Mouse (Mus musculus) E14TG2a.4 (cell line): ENCODE data around the gene Wbp2.
"Not testable (repeated sequence)": the region's sequence is repeated elsewhere in the genome, so short reads cannot be mapped to it uniquely, and the experiment has no call there.

ENCODE experiments used
- CTCF ChIP-seq: conservative IDR thresholded peaks from 2 replicates; pipeline ENCODE4 v1.5.1; 2014; ENCODE audit warnings: low read length
- NANOG ChIP-seq: IDR thresholded peaks from 2 replicates; pipeline ENCODE4 v1.6.1; 2014; ENCODE audit warnings: borderline replicate concordance, low read length, mixed read lengths
- POU5F1 ChIP-seq: IDR thresholded peaks from 2 replicates; pipeline ENCODE4 v1.6.1; 2014; ENCODE audit warnings: low read length, borderline replicate concordance

GRCm38 (mm10) chr11:116092959-116093358 is 6.2 kb upstream of the Wbp2 start:
- TF ChIP-seq CTCF, NANOG, POU5F1: not testable (repeated sequence)
